Mouse (Mus musculus) G1E (cell line): Measurements from ENCODE around the gene 4930407I10Rik. TPM values are rescaled to one million over a fixed set of nuclear protein-coding genes. Genes with fewer than 3 reads are reported as not detected.

Experiments
- ATAC-seq: 2 replicates; pipeline ENCODE4 v1.8.0; 2016; ENCODE audit warnings: mild to moderate bottlenecking; ENCODE audit not compliant: insufficient number of reproducible peaks, poor library complexity, low FRiP score, severe bottlenecking; ENCODE audit errors: extremely low read depth
- DNase-seq: peaks from one replicate; pipeline ENCODE4 v3.0.0; 2012; ENCODE audit warnings: low spot score
- H3K27me3 ChIP-seq: 2 replicates; pipeline ENCODE4 v1.6.1; 2012; ENCODE audit warnings: mild to moderate bottlenecking, low read length, inconsistent platforms; ENCODE audit not compliant: insufficient read depth
- H3K36me3 ChIP-seq: replicated peaks from 2 replicates; pipeline ENCODE3; 2012; ENCODE audit warnings: mild to moderate bottlenecking, inconsistent platforms
- H3K4me1 ChIP-seq: 2 replicates; pipeline ENCODE4 v1.6.1; 2012; ENCODE audit warnings: low read depth, low read length, inconsistent platforms, mixed read lengths; ENCODE audit not compliant: insufficient read depth
- H3K4me3 ChIP-seq: 2 replicates; pipeline ENCODE4 v1.5.1; 2012; ENCODE audit warnings: low read depth, mild to moderate bottlenecking, inconsistent platforms, low read length, moderate library complexity, mixed read lengths
- H3K9me3 ChIP-seq: replicated peaks from 2 replicates; pipeline ENCODE4 v1.6.1; 2012; ENCODE audit warnings: inconsistent platforms
- CTCF ChIP-seq: IDR thresholded peaks from 2 replicates; pipeline ENCODE4 v1.5.1; 2012; ENCODE audit warnings: low read depth, low read length, inconsistent platforms, mixed read lengths
- GATA1 ChIP-seq: IDR thresholded peaks from 2 replicates; pipeline ENCODE4 v1.6.1; 2012; ENCODE audit warnings: borderline replicate concordance, low read length, inconsistent platforms, mixed read lengths
- GATA2 ChIP-seq: IDR thresholded peaks from 2 replicates; pipeline ENCODE4 v1.6.1; 2012; ENCODE audit warnings: low read depth, low read length, inconsistent platforms, borderline replicate concordance
- POLR2AphosphoS5 ChIP-seq: IDR thresholded peaks from 2 replicates; pipeline ENCODE4 v1.6.1; 2012; ENCODE audit warnings: low read depth, low read length, inconsistent platforms; ENCODE audit not compliant: insufficient replicate concordance
- TAL1 ChIP-seq: conservative IDR thresholded peaks from 2 replicates; pipeline ENCODE4 v1.6.1; 2012; ENCODE audit warnings: low read depth, low read length, inconsistent platforms, mixed read lengths
- polyA plus RNA-seq: library from polyadenylated mRNA; stranded (reverse); fragments of >175 nt; gene quantifications from 2 replicates; pipeline ENCODE4 v1.2.3, GENCODE M21; 2012
- total RNA-seq, 2 experiments: library from RNA; stranded (forward) in 1 of 2; stranded (reverse) in 1 of 2; fragments of 200-1000 nt in 1 of 2; fragments of >200 nt in 1 of 2; fragmentation: Nextera tagmentation in 1 of 2; gene quantifications; 2 replicates each; pipeline ENCODE4 v1.2.3; 2014 to 2017

4930407I10Rik gene
- total and polyA plus RNA-seq, 3 experiments = 0.16 TPM; not detected in 2

- Histone ChIP-seq H3K4me3 (no peak overlapping the region), H3K9me3 (no peaks in the 10 kb centered on the region), H3K27me3 (peaks cover 39% of the 10 kb centered on the region), H3K4me1 (no peaks in the 10 kb centered on the region), H3K36me3 (no peaks in the 10 kb centered on the region)
- DNase-seq = no peak
- ATAC-seq = no peak
- TF ChIP-seq POLR2AphosphoS5 (no peak), GATA1 (no peak), CTCF (no peak), GATA2 (no peak), TAL1 (no peak)
Measured at GRCm38 (mm10) chr15:82071816-82072469, 13.0 kb downstream of the 4930407I10Rik start.

GRCm38 (mm10) chr15:82073490-82073889, 14.5 kb downstream of the 4930407I10Rik start:
- Histone ChIP-seq H3K4me3 (no peak overlapping the region), H3K36me3 (no peaks in the 10 kb centered on the region), H3K27me3 (peaks cover 38% of the 10 kb centered on the region), H3K9me3 (no peaks in the 10 kb centered on the region), H3K4me1 (no peaks in the 10 kb centered on the region)
- no peak for DNase-seq
- no peak for ATAC-seq
- no peak for TF ChIP-seq POLR2AphosphoS5
- TF ChIP-seq TAL1 = no peak
- TF ChIP-seq CTCF = no peak
- TF ChIP-seq GATA2 = no peak
- TF ChIP-seq GATA1 = no peak

- H3K4me3 ChIP-seq = no peak overlapping the region
- H3K9me3 ChIP-seq = no peaks in the 10 kb centered on the region
- no peak for TF ChIP-seq GATA1
- no peak for TF ChIP-seq POLR2AphosphoS5
- no peak for TF ChIP-seq CTCF
- no peak for TF ChIP-seq GATA2
- no peak for TF ChIP-seq TAL1
- DNase-seq (no peak), ATAC-seq (no peak)
- peaks cover 29% of the 10 kb centered on the region for H3K27me3 ChIP-seq
- peaks cover 3% of the 10 kb centered on the region; the same call in 1 of the 2 replicates for H3K4me1 ChIP-seq
- H3K36me3 ChIP-seq = no peaks in the 10 kb centered on the region
Measured at GRCm38 (mm10) chr15:82079883-82080282, 20.9 kb downstream of the 4930407I10Rik start.

GRCm38 (mm10) chr15:82081161-82081560, 22.2 kb downstream of the 4930407I10Rik start:
- Histone ChIP-seq H3K27me3 (peaks cover 31% of the 10 kb centered on the region), H3K9me3 (no peaks in the 10 kb centered on the region), H3K4me3 (no peak overlapping the region), H3K36me3 (no peaks in the 10 kb centered on the region), H3K4me1 (peaks cover 3% of the 10 kb centered on the region; the same call in 1 of the 2 replicates)
- TF ChIP-seq GATA1 = no peak
- no peak for ATAC-seq
- DNase-seq = no peak

- ATAC-seq = no peak
- TF ChIP-seq GATA2 = no peak
- no peak for TF ChIP-seq POLR2AphosphoS5
- no peak for TF ChIP-seq CTCF
- no peak for TF ChIP-seq GATA1
- no peak for TF ChIP-seq TAL1
- Histone ChIP-seq H3K27me3 (peaks cover 49% of the 10 kb centered on the region), H3K36me3 (no peaks in the 10 kb centered on the region), H3K4me3 (no peak overlapping the region), H3K9me3 (no peaks in the 10 kb centered on the region), H3K4me1 (peaks cover 3% of the 10 kb centered on the region; the same call in 1 of the 2 replicates)
- DNase-seq = no peak
Measured at GRCm38 (mm10) chr15:82085606-82086005, 26.7 kb downstream of the 4930407I10Rik start.

GRCm38 (mm10) chr15:82086131-82086530, 27.2 kb downstream of the 4930407I10Rik start:
- H3K36me3 ChIP-seq = no peaks in the 10 kb centered on the region
- TF ChIP-seq TAL1 (no peak), GATA2 (no peak), CTCF (no peak), POLR2AphosphoS5 (no peak), GATA1 (no peak)
- ATAC-seq (no peak), DNase-seq (no peak)
- H3K9me3 ChIP-seq = no peaks in the 10 kb centered on the region
- peaks cover 48% of the 10 kb centered on the region for H3K27me3 ChIP-seq
- no peak overlapping the region for H3K4me3 ChIP-seq
- H3K4me1 ChIP-seq = peaks cover 2% of the 10 kb centered on the region; the same call in 1 of the 2 replicates

- Histone ChIP-seq H3K27me3 (peaks cover 50% of the 10 kb centered on the region), H3K4me1 (no peaks in the 10 kb centered on the region), H3K9me3 (no peaks in the 10 kb centered on the region), H3K4me3 (no peak overlapping the region), H3K36me3 (no peaks in the 10 kb centered on the region)
- no peak for DNase-seq
- no peak for ATAC-seq
- TF ChIP-seq TAL1 = no peak
Measured at GRCm38 (mm10) chr15:82087266-82087665, 28.3 kb downstream of the 4930407I10Rik start.
